Mouse (Mus musculus) heart, adult 9 months (tissue): ENCODE measurements at regions not wholly inside any gene's neighbourhood (a gene's known extent, or its start where the extent isn't known, plus 50 kb on each side); places are given as distances from the start of the nearest gene placed in this dataset.
"Not testable (repeated sequence)": the region's sequence is repeated elsewhere in the genome, so short reads cannot be mapped to it uniquely, and the experiment has no call there.

Experiments used
- DNase-seq, 2 experiments: peaks; one replicate each; pipeline ENCODE4 v3.0.0; 2022; ENCODE audit warnings: low spot score in 2 of 2

DNA sequence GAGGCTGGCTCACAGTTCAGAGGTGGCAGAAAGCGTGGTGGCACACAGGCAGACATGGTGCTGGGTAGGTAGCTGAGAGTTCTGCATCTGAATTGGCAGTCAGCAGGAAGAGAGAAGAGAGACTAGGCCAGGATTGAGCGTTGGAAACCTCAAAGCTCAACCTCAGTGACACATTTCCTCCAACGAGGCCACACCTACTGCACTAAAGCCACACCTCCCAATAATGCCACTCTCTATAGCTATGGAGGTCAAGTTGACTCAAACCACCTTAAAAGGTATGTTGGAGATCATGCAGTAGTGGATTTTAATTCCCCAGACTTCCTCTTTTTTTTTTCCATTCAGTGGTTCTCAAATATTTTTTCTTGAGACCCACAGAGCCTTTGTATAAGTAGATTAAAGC, 57.1 kb downstream of the Ccdc54 start:
- DNase-seq = no peak

DNA sequence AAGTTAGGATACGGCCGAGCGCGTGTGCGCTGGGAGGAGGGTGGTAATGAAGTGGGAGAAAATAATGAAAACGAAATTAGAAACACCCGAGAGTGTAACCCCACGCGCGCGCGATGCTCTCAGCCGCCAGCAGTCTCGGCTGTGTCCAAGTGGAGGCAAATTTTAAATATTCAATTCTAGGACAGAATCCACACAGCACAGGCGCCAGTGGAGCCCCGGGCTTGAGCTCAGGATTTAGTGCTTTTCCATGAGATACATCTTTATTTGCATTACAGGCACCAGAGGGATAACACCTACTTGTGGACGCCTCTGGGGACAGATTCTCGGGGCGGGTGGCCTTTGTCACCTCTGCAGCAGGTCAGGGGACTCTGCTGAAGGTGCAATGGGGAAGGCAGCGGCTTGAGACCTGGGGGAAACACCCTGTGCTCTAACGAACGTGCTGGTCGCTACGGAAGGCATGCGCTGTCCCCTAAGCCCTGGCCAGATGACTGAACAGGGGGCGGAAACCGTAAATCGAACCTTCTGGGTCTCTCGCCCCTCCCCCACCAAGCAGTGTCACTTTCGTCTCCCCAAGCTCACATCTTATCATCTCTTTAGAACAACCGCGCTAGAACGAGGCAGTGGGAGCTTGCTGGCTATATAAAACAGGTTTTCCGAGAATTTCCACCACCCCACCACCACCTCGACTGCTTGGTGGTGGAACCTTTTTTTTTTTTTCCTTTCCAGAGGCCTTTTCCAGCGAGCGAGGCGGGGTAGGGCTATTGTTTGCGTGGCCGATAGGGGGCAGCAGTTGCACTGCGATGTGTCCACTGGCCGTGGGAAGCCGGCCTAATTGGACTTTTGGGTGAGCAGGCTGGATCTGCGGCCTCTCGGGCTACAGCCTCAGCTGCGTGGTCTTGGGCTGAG, 61.2 kb downstream of the Ccdc54 start:
- peak; percentile 75 to 85 for DNase-seq

DNA sequence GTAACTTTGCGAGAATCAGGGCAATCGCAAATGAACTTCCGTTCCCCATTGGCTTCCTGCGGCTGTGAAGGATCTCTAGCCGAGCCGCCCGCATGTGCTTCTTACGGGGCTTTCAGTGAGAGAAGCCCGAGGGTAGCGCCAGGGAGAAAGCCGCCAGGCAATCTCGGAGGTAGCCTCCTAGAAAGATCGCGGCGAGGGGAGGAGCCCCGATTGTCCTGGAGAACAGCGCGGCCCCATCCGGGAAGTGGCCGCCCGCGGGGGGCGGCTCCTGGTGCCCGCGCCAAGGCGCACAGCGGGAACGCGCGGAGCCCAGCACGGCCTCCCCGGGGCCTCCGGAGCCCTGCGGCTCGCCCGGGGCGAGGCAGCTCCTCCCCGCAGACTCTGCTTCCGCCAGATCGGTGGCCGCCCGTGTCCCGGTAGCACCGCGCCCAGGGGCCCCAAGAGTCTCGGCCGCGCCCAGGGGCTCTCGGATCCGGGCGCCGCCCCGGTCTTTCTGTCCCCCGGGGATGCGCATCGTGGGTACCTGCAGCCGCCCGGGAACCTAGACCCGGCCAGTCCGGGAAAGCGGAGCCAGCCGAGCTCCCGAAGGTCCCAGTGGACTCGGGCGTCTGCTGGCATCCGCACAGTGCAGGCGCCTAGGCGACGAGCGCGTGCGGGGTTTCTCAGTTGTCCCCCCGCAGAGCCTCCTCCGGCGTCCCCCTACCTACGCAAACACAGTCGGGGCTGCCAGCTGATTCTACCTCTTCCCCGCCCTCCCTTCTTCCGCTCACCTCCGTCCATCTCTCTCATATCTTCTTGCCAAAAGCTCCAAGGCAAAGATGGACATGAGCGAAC, 62.1 kb downstream of the Ccdc54 start:
- DNase-seq = peak; percentile 83 to 84

DNA sequence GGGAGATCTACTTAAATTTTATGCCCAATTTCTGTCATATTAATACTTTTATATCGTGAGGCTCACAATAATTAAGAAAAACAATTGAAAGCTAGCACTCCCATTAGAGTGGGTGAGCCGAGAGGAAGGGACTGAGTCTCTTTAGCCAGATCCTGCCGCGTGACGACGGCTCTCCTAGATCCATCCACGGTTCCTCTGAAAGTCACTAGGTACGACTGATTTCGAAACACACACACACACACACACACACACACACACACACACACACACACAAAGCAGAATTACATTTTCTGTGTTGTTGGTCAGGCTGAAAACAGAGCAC, 62.6 kb downstream of the Ccdc54 start:
- DNase-seq = peak in 1 of 2 experiments; percentile 19

DNA sequence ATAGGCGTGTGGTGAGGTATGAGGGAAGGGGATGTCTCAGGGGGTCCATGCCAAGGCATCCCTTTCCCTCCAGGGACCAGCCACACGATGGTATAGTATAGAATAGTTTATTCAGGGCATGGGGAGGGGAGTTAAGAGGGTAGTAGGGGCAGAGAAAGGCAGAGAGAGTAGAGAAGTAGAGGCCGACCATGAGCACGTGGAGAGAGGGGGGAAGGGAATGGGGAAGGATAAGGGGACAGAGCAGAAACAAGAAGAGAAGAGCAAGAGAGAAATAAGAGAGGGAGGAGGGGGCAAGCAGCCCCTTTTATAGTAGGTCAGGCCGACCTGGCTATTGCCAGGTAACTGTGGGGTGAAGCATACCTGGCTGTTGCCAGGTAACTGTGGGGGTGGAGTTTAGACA, 64.0 kb downstream of the Ccdc54 start:
- not testable (repeated sequence) for DNase-seq

DNA sequence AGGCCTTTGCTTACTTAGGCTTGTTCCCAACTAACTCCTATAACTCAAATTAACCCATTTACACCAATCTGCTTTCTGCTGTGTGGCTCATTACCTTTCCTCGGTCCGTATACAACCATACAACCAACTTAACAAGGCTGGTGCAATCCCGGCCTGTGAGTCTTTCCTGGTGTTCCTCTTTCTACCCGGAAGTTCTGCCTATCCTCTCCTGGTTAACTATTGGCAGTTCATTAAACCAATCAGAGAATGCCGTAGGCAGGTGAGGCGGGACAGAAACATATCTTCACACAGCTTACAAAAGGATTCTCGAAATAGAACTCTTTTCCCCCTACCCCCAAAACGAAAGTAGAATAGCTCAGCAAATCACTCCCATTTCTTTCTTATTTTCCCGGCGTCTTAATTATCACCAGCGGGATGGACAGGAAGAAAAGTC, 65.0 kb downstream of the Ccdc54 start:
- DNase-seq = no peak

DNA sequence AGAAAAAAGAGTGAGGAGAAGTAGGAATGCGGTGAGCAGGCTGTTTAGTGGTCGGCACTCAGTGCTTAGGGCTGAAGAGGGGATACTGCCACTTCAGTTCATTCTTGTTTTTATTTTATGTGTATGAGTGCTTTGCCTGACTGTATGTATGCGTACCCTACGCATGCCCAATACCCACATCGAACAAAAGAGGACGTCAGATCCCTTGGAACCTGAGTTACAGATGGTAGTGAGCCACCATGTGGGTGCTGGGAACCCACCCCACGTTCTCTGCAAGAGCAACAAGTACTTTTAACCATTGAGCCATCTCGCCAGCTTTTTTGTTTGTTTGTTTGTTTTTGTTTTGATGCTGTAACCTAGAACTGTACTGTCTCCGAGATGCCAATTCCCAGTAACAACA, 65.5 kb downstream of the Ccdc54 start:
- no peak for DNase-seq

DNA sequence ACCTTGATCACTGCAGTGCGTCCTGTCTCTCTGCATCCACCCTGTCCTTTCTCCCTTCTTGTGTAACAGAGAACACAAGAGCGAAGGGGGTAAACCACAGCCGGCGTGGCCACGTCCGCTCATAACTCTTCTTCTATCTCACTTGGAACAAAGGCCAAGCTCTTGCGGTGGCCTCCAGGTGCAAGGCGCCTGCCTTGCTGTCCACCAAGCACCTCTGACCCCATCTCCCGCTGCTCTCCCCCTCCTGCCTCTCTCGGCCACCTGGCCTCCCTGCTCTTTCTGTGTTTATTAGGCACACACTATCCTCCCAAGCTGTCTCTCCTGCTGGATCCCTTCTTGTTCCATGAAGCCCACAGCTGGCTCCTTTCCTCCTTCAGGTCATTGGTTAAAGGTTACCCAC, 71.3 kb downstream of the Ccdc54 start:
- DNase-seq = no peak

DNA sequence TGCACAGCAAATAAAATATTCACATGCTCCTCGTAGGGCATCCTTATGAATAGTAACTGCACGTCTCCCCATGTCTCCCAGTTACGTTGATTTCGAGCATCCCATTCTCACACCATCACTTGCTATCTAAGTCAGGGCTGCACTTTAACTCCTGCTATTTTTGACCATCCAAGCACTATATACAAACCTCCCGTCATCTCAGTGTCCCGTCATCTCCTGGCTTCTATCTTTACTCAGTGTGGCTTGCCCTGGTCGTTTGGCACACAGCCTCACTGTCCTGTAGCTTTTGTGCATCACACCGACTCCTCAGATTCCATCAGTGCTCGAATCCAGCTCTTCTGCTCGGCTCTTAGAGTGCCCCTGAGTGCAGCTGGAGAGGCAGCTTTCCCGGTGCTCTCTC, 74.4 kb downstream of the Ccdc54 start:
- DNase-seq = no peak

DNA sequence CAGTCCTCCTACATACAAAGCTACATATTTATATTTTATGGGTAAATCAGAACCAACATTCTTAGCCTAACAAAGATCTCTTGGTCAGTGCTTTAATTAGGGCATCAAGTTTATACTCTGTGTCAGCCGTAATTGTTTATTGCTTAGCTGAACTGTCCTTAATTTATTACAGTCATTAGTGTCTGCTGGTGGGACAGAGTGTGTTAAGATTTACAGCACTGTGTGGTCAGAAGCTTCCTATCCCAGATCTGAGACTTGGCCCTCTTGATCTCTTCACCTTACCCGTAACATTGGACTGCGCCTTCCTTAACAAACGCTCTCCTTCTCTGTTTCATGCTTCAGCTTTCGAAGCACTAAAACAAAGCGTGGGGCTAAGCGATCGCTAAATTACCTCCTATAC, 75.9 kb downstream of the Ccdc54 start:
- DNase-seq = no peak

DNA sequence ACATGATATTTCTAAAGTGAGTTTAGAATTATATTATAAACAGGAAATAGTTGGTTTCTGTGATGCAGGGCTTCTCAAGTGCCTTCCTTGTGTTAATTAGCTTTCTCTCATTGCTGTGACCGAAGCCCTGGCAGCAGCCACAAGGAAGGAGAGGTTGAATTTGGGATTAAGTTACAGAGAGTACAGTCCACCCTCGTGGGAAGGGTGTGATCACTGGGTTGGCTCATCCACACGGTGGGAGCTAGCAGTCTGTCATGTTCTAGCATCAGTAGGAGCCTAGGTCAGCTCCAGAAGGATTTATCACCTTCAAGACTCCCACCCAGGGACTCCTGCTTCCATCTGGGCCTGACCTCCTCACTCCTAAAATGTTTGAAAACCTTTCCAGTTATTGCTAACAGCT, 78.9 kb downstream of the Ccdc54 start:
- no peak for DNase-seq

DNA sequence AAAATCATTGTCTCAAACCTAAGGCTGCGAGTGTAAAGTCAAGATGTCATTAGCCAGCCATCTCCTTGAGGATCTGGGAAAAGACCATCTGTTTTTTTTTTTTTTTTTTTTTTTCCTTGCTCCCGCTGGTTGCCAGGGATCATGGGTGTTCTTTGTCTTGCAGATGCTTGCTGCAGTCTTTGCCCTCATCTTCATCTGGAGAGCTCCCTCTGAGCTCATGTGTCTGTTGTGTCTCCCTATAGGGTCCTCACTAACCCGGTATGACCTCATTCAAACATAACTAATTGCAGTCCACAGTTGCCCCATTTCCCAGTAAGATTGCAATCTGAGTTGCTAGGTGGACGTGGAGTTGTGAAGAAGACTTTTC, 77.3 kb upstream of the Bbx start:
- DNase-seq = no peak

DNA sequence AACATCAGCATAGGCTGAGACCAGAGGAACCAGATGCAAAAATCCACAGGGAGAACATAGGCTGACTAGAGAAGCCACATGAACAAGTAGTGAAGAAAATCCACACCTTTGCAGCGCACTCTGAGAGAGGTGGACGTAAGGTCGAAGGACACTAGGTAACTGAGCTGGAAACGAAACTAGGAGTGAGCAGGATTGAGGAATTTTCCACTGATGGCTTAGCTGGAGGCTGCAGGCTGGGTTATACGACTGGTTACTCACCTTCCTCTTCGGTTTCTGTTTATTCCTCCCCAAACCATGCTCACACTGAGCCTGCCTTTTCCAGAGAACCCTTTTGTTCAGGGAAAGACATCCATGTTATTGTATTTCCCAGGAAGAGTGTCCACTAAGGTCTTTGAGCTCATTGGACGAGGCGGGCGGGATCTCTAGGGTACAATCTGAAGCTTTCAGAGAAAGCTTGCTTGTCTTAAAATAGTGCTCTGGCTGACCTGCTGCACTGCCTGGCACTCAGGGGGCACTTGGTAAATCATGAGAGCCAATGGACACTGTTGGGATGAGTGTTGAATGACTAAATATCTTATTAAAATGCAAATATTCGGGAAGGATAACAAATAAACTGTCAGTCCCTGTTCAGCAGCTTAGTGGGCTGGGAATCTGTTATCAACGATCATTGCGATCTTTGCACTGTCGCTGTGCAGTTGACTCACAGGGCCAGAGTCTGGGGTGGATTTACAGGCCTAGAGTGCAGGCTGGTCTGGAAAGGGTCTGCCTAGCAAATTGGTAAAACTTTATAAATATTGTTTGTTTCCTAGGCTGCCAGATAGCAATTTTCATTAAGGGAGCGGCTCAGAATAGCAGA, 76.7 kb upstream of the Bbx start:
- no peak for DNase-seq

DNA sequence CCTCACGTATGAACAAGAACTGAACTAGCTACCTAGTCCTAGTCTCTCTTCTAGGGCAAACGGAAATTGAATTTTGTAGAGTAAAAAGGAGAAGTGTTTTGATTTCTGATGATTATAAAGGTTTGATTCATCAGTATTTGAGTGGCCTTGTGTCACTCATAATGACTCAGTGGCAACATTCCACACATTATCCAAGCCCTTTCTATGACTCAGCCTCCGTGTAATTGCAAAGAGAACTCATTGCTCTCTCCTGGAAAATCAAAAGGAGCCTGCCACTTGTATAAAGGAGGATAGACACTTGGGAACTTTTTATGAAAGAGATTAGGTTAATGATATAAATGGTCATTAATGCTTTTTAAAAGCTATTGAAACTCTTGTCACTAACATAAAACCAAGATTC, 72.4 kb upstream of the Bbx start:
- no peak for DNase-seq

DNA sequence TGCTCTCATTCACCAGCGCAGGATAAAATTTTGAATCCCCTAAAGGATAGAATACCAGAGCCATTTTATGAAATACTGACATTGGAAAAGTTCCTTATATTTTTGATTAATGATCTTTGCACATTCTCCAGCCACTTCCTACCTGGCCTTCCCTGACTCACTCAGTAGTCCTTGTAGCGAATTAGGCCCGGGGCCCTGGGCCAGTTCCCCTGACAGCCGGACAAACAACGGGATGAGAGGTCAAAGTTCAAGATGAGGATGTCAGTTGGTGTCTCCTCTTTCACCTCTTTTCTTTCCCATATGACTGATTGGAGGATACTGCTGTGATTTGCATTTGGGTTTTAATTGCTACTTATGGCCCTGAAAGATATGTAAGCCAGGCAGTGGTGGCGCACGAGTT, 66.7 kb upstream of the Bbx start:
- no peak for DNase-seq

DNA sequence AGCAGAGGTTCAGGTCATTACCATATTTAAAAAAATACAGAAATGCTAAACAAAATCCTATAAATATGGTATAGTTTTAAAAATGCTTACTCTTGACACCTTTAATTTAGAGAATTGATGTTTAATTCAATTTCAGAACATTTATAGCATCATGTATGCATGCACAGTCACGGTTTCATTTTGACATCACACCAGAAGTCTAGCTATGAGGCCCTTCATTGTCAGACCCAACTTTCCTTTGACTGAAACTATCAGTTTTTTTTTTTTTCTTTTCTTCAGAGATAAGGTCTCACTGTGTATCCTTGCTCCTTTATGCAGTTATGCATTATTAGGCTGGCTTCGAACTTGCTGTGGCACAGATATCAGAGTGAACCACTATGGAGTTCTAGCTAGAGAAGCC, 61.5 kb upstream of the Bbx start:
- no peak for DNase-seq

DNA sequence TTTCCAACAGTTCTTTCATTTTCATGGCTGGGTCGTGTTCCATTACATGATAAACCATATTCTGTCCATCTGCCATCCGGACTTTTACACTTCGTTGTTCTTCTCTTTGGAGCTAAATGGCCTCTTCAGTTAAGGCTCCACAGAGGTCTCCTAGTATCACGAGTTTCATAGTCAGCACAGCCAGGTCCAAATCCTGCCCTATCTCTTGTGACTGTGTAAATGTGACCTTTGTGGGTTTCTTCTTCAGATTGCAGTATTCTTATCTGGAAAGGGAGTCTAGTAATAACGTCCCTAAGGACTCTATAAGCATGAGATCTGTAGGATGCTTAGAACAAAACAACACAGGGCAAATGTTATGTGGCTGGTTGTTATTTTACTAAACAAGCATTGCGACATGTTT, 57.1 kb upstream of the Bbx start:
- DNase-seq = no peak

DNA sequence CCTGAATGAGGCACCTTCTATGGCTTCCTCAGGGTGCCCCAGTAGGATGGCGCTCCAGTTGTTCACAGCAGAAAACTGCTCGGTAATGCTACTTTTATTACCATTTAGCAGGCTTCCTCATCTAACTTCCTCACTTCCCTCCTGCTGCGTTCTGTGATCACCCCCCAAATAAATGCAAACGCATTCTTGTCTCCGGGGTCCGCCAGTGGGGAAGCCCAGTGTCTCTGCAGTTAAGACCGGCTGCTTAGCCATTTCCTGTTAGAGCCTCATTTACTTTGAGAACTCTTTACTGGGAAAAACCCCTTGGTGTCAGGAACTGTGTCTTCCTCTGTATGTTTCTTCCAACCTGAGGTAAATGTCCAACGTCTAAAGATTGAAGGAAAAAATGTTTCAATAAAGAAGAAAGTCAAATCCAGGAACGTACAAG, 50.2 kb upstream of the Bbx start:
- no peak for DNase-seq
